Mouse (Mus musculus): ENCODE data around the gene Gdf7.

Gdf7 gene

GRCm38 (mm10) chr12:8326825-8327674, 25.3 kb upstream of the Gdf7 start:
- DNase-seq = peak; percentile 88

DNA sequence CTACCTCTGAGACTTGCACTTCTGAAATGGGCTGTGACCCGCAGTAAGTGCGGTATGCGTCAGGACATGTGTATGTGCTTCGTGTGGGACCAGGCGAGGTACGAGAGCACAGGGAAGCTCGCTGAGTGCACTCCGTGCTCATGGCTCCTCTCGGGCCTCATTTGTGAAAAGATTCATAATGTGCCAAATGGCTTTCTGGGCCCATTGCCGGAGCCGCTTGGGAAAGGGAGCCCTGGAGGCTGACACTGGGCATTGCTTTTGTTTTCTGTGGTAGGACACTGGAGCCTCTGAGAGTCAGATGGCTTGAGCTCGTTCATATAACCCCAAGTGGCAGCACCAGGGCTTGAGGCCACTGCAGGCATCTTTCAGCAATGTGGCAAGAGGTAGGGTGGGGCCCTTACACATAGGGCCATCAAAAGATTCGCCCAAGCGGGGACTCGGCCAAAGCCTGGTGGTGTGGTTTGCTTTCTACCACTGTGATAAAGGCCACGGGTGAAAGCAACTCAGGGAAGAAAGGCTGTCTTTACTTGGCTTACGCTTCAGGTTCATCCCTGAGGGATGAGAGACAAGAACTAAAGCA, 24.3 kb upstream of the Gdf7 start:
- no peak for DNase-seq

- DNase-seq = no peak
Observed at GRCm38 (mm10) chr12:8325245-8325942, 23.6 kb upstream of the Gdf7 start.

DNA sequence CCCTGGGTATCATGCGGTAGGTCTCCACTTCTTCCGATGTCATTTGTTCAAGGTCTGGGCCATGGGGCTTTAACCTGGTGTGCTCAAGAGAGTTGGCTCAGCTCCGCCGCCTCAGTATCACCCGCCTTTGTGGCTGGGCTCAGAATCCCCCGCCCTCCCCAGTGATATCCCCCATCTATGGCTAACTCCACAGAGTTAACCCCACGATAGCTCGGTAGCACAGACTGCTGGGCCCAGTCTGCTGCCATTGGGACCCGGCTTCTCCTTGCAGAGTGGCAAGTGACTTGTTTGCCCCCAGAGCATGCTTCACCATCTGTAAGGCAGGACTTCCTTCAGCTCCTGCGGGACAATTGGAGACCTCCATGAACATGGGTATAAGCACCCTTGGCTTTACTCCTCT, 22.3 kb upstream of the Gdf7 start:
- no peak for DNase-seq

DNA sequence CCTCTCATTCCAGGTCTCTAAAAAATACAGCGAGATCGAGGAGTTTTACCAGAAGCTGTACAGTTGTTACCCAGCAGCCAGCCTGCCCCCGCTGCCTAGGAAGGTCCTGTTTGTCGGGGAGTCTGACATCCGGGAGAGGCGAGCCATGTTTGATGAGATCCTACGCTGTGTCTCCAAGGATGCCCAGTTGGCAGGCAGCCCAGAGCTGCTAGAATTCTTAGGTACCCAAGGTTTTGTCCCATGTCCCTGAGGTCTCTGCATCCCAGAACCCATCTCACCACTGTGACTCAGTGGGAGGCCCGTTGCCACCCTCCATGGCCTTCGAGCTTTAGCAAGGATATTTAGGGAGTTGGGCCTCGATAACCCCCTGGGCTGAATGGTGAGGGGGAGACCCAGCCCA, 19.8 kb upstream of the Gdf7 start:
- no peak for DNase-seq

DNA sequence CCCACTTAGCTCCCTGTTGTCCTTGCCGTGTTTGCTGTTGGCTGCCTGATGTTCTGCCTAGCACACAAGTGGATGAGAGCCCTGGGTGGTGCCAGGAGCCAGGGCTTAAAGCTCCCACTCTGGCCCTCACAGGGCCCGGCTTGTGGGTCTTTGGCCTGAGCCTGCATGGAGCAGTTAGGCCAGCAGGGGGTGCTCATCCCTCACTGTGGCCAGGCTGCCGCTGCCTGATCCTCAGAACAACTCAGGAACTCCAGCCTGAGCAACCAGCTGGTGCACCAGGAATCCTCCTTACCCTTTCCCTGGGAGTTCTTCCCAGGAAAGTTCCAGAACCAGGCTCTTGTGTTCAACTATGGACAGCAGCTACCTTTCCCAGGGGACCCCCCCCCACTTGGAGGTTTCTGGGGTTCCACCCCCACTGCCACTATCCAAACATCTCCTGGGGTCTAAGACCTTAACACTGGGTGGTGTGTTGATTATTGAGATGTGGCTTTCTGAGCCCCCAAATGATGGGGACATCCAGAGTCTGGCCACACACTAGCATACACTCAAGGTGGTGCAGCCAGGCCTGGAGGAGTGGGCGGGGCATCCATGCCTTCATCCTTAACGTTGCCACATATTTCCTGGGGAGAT, 18.4 kb upstream of the Gdf7 start:
- DNase-seq = peak; percentile 66

DNA sequence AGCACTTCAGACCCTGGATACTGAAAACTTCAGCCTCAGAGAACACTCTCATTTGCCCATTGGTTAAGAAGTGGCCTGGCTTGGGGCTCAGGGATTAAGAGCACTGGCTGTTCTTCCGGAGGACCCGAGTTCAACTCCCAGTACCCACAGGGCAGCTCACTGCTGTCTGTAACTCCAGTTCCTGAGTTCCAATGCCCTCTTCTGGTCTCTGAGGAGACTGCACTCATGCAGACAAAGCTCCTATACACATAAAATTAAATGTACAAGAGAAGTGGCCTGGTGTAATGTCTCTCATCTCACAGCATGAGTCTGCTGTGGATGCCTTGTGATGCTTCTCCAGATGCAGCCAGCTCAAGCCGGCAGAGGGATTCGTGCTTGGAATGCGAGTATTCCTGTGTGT, 14.8 kb upstream of the Gdf7 start:
- DNase-seq = peak; percentile 18

- no peak for DNase-seq
Observed at GRCm38 (mm10) chr12:8313773-8314172, 12.0 kb upstream of the Gdf7 start.

DNA sequence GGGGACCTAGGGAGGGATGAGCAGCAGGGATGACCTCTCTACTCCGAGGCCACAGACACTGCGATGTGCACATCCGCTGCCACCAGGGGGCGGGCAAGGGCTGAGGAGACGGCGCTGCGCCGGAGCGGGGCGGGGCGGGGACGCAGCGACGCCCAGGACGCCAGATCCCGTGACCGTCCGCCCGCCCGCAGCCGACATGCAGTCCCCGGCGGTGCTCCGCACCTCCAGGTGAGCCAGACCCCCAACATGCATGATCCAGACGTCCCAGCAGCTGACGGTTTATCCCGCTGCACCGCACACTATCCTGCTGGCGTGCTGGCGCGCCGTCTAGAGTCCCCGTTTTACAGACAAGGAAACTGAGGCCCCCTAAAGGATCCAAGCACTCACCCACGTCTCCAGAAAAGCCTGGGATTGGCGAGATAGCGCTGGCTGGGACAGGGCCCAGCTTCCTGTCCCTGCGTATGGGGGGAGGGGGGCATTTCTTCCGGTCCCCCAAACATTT, 11.6 kb upstream of the Gdf7 start, which contains the start of gene Hs1bp3:
TSS of gene Hs1bp3 (plus strand) at position 163 of the 502 bp plus-strand sequence.
- peak; percentile 84 for DNase-seq

DNA sequence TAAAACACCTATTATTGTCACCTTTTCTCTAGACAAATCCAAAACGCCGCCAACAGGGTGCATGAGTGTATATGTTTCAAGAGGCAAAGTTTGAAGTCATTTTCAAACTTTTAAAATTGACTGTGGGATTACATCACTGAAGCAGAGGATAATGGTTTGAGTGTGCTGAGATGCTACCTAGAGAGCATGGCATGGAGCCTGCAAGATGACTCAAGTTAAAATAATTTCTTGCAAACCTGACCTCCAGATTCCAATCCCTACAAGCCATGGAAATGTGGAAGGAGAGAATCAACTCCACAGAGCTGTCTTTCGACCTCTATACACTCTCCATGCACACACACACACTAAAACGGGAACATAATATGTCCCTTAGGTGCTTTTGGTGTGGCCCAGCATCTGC, 10.5 kb upstream of the Gdf7 start:
- no peak for DNase-seq

DNA sequence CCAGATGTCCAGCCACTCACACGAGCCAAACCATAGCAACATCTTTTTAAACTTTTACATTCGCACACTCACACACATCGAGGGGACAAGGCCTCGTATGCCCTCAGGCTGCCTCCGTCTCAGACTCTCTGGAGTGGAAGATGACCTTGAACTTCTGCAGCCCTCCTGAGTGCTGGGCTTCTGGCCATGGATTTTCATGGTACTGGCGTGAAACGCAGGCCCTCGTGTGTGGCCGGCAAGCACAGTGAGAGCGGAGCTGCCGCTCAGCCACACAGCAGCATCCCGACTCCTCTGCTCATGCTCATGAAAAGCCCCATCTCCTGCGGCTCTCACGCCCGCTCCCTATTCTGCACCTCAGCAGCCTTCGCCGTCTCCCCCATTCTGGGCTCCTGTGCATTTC, 9.2 kb upstream of the Gdf7 start:
- DNase-seq = no peak

DNA sequence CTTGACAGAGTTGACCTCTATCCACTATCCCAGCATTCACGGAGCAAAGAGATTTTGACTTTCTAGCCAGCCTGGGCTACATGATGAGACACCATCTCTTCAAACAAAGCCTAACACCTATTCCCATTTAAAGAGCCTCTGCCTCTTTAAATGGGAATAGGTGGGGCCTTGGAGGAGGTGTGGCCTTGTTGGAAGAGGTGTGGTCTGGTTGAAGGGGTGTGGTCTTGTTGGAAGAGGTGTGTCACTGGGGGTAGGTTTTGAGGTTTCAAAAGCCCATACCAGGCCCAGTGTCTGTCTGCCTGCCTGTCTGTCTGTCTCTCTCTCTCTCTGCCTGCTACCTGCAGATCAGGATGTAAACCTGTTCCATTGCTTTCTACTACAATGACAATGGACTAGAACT, 5.2 kb upstream of the Gdf7 start:
- no peak for DNase-seq

- DNase-seq = peak; percentile 49
Observed at GRCm38 (mm10) chr12:8306432-8306831, 4.7 kb upstream of the Gdf7 start.

GRCm38 (mm10) chr12:8305258-8305657, 3.5 kb upstream of the Gdf7 start:
- no peak for DNase-seq

DNA sequence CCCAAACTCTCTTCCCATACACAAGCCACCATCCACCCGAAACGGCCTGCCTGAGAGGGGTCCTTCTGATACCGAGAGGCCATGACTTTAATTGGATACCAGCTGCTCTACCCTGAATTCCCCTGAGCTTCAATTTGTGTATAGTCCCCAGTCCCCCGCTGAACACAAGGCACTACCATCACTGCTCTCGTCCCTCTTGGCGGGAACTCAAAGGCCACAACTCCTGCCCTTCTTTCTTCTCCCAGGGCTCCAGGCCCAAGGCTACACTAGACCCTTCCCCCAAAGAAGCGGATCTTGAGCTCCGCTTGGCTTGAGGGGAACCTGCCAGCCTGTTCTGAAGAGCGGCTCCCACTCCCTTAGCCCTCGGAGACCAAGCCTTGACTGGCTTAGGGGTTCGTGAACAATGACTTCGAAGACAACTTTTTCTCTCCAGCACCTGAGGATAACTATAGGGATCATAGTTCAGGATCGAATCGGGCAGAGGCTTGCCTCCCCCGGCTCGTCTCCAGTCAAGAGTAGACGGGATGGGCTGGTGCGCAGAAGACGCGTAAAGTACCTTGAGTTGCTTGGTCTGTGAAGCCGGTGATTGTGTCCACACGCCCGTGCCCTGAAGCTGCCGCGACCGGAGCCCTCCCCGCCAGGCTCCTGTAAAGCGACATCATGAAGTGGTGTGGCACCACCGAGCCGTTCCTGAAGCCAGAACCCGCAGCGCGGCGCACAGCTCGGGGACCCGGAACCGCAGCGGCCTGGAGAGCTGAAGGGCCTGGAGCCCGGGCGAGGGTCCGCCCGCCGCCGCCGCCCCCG, 541 bp downstream of the Gdf7 start:
- no peak for DNase-seq

DNA sequence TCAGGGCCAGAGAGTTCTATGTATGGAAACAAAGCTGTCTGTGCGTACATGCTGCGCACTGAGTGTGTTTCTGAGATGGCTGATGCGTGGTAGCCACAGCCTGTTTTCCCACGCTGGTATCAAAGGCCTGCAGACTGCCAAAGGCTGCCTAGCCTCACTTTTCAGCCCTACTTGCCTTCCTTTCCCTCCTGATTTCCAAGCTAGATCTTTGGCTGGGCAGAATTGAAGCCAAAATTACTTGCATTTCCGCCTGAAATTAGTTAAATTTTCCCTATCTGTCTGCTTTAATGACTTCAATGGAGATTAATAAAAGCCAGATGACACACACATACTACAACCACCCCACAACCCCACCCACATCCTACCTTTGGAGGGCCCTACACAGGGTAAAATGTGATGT, 1.2 kb downstream of the Gdf7 start:
- no peak for DNase-seq

DNA sequence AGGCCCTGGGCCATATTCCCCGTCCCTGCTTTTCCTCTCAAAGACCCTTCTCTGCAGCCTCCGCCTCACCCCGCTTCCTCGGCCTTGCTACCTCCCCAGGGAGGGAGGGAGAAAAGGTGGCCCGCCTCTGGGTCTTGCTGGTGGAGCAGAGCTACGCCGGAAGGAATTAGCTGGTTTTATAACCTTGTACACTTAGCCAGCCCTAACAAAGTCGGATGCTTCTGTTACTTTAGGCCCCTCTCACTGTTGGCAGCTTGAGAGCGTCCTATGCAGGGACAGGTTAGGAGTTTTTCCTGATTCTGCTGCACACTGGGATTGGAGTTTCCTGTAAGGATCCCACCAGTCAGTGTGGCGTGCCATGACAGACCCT, 1.7 kb downstream of the Gdf7 start:
- DNase-seq = no peak

DNA sequence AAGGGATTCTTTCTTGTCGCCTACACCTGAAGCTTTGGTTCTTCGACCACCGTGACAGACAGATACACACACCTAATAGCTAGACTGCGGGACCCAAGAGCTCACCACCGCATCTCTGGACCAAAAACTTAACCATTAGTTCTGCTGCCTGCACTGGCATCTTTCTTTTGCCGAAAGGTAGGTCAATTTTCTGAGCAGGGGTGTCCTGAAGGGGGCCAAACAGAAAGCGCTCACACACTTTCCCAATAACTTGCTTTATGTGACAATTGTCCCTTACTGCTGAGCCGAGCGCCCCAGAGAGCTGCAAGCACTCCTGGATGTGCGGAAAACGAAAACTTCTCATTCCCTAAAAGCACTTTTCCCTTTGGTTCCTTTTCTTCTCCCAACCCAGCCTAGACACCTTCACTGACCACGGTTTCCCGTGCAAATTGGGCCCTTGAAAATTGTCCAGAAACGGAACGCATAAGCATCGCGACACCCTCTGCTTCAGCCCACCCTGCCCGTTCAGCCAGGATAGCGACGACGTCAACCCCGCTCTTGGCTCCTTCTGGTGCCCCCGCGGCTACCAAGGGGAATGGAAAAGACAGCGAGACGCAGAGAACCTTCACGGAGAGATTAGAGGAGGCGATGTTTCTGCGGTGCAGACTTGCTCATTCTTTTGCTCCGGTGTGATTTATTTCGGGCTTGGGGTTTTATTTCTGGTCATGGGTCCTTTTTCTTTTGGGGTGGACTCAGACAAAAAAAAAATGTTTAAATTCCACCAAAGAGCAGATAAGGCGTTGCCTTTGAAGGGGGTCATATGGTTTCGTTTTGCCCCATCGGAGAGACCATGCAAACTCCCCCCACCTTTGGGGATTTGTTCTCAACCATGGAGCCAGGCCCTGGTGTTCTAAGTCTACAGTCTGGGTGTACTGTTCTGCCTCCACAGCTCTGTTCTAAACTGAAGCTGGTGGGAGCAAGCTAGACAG, 2.3 kb downstream of the Gdf7 start:
- no peak for DNase-seq

DNA sequence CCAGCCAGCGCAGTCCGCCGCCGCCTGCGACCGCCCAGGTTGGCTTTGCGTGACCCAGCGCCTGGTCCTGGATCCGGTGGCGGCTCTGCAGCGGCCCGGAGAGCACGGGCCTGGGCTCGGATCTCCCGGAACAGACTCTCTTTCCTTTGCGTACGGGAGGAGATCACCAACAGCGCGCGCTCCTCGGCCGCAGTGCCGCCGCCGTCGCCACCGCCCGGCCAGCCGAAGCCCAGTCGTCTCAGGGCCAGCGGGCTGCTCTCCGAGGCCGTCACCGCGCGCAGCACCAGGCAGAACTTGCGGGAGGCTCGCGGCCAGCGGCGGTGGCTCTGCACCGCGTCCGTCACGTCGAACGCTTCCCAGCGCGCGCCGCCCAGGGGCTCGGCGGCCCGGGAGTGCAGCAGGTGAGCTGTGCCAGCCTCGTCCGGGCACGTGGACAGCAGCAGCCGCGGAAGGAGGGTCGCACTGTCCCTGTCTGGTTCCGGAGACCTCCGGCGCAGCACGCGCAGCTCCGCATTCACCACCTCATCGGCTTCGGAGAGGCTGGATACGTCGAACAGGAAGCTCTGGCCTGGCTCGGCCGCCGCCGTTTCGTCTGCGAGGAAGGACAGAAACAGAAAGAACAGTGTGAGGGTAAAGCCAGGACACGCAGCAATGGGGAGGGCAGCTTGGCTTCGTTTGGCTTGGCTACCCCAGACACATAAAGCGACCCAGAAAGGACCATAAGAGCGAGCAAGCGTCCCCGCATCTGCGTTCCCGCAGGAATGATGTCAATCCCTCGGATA, 3.2 kb downstream of the Gdf7 start:
- no peak for DNase-seq

- no peak for DNase-seq
Observed at GRCm38 (mm10) chr12:8297586-8298214, 4.1 kb downstream of the Gdf7 start.
